Mouse (Mus musculus): ENCODE measurements at regions not wholly inside any gene's neighbourhood (a gene's known extent, or its start where the extent isn't known, plus 50 kb on each side); places are given as distances from the start of the nearest gene placed in this dataset.
"Not testable (repeated sequence)": the region's sequence is repeated elsewhere in the genome, so short reads cannot be mapped to it uniquely, and the experiment has no call there.

- no peak for DNase-seq
Measured at GRCm38 (mm10) chr7:83256236-83256784, 328.4 kb upstream of the Tmc3 start.

GRCm38 (mm10) chr7:83258363-83258916 is 326.3 kb upstream of the Tmc3 start:
- no peak for DNase-seq

- DNase-seq = no peak
Measured at GRCm38 (mm10) chr7:83261489-83261888, 323.2 kb upstream of the Tmc3 start.

GRCm38 (mm10) chr7:83289915-83290773 is 294.6 kb upstream of the Tmc3 start:
- DNase-seq = no peak

GRCm38 (mm10) chr7:83307112-83307511 is 277.6 kb upstream of the Tmc3 start:
- no peak for DNase-seq

GRCm38 (mm10) chr7:83312172-83312571 is 272.6 kb upstream of the Tmc3 start:
- no peak for DNase-seq

- DNase-seq = no peak
Measured at GRCm38 (mm10) chr7:83329809-83330412, 254.8 kb upstream of the Tmc3 start.

GRCm38 (mm10) chr7:83347103-83347754 is 237.5 kb upstream of the Tmc3 start:
- peak; percentile 25 to 48 for DNase-seq

- no peak for DNase-seq
Measured at GRCm38 (mm10) chr7:83369191-83369590, 215.5 kb upstream of the Tmc3 start.

- no peak for DNase-seq
Measured at GRCm38 (mm10) chr7:83369605-83370004, 215.1 kb upstream of the Tmc3 start.

- no peak for DNase-seq
Measured at GRCm38 (mm10) chr7:83376826-83377225, 207.9 kb upstream of the Tmc3 start.

GRCm38 (mm10) chr7:83381381-83382181 is 203.1 kb upstream of the Tmc3 start:
- no peak for DNase-seq

GRCm38 (mm10) chr7:83382803-83383363 is 201.8 kb upstream of the Tmc3 start:
- no peak for DNase-seq

- DNase-seq = no peak
Measured at GRCm38 (mm10) chr7:83391388-83391787, 193.3 kb upstream of the Tmc3 start.

- no peak for DNase-seq
Measured at GRCm38 (mm10) chr7:83392181-83392580, 192.5 kb upstream of the Tmc3 start.

- no peak for DNase-seq
Measured at GRCm38 (mm10) chr7:83392625-83393024, 192.1 kb upstream of the Tmc3 start.

GRCm38 (mm10) chr7:83394156-83394555 is 190.6 kb upstream of the Tmc3 start:
- DNase-seq = peak; percentile 2 to 5

- DNase-seq = no peak
Measured at GRCm38 (mm10) chr7:83399668-83400067, 185.1 kb upstream of the Tmc3 start.

GRCm38 (mm10) chr7:83401001-83401400 is 183.7 kb upstream of the Tmc3 start:
- DNase-seq = no peak

- not testable (repeated sequence) for DNase-seq
Measured at GRCm38 (mm10) chr7:83412745-83413144, 172.0 kb upstream of the Tmc3 start.

GRCm38 (mm10) chr7:83429929-83430556 is 154.7 kb upstream of the Tmc3 start:
- DNase-seq = no peak
